Mouse (Mus musculus) mouse trophoblast stem cell (cell line): ENCODE results near the gene Maml3.

Experiments used
- in situ Hi-C, 2 experiments: fragments of 300-500 bp; cut with MseI, MboI; formaldehyde crosslinking; loops; 2 replicates in 1 of 2; 3 replicates in 1 of 2; pipeline ENCODE4 v1.15.1; 2025

Maml3 gene

DNA sequence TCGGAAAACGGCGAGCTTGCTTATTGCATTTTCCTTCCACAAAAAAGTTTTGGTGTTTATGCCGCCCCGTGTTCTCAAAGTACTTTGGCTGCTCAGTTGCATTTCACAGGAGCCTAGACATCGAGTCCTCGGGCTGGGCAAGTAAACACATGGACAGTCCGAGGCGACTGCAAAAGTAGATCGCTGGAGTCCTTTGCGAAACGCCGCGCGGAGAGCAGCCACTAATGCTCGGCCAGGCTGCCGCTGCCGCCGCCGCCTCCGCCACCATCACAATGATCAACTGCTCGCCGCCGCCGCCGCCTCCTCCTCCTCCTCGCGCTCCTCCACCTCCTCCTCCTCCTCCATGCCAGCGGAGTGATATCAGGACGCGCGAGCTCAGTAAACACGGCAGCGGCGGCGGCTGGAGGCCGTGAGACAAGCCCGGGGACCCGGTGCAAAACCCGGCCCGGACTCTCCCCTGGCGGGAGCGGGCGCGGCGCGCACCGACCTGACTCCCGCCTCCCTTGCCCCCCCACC, at the start of gene Maml3:
Gene Maml3 (minus strand): TSS at position 441 of the 516 bp plus-strand sequence.
- in situ Hi-C loops, result no loop called here

DNA sequence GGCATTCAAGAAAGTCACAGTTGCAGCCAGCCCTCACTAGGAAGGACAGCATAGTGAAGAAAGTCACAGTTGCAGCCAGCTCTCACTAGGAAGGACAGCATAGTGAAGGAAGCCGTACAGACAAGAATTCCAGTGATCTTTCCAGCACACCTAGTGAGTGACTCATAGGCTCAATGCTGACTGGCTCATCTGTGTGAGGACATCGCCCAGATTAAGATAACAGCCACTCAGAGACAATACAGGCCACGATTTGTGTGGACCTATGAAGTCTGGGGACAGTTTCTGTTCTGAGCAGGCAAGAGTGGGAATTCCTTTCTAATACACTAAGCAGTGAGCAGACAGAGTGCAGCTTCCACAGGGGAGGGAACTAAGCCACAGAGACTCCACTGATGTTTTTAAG, 46.3 kb upstream of the Maml3 start:
- in situ Hi-C loops, result no loop called here

DNA sequence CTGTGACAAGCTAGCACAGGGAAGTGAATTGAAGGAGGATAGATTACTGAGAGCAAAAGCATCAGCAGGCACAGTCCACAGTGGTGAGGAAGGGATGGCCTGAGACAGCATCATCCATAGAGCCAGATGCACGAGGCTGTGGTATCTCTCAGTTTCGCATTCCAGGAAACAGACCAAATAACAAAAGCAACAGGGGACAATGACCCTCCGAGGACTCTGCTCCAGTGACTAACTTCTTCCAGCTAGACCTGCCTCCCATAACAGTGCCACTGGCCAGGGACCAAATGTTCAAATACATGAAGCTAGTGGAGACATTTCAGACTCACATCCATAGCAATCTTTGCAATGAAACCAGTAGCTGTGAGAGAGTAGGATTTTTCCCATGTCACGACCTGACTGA, 43.4 kb upstream of the Maml3 start:
- in situ Hi-C loops, result no loop called here

DNA sequence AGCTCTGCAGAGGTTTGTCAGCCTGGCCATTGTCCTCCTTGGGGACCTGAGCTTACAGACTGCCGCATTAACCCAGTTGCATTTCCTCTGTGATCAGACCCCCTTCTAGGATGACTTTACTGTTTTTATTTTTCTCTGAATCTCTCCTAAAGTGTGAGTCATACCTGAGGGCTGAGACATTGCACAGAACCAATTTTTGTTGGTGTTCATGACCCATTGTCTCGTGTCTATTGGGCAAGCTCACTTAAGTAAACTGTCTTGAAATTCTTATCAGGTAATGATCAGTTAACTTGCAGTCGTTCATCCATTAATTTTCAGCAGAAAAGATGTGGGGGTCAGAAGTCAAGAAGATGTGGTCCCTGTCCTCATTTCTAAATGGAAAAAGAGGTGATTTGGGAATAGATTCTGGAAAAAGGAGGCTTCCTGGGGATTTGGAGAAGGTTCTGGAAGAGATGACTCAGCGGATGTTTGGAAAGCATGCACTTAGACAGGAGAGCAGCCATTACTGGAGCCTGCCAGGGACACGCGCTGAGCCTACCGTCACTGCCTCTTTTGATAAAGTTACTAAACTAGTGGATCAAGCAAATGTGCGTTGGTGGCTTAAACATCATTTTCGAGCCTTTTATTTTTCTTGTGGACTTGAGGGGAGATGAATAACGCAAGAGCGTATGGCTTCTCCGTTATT, 40.0 kb upstream of the Maml3 start:
- in situ Hi-C loops, result no loop called here

DNA sequence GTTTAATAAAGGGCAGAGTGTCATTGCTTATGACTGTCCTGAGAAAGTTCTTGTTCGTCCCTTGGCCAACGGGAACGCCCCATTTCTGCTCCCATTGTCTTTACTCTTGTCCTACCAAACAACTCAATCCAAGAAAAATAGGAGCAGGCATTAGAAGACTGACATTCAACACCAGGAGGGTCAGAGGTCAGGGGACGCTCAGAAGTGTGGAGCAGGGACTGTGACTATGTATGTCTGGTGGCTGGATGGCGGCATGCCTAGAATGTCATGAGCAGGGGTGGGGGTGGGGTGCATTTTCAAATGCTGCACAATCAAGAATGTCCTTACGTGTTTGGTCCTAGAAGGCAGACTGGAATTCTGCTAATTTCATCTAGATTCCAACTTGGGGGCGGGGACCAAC, 38.1 kb upstream of the Maml3 start:
- in situ Hi-C loops, result no loop called here

DNA sequence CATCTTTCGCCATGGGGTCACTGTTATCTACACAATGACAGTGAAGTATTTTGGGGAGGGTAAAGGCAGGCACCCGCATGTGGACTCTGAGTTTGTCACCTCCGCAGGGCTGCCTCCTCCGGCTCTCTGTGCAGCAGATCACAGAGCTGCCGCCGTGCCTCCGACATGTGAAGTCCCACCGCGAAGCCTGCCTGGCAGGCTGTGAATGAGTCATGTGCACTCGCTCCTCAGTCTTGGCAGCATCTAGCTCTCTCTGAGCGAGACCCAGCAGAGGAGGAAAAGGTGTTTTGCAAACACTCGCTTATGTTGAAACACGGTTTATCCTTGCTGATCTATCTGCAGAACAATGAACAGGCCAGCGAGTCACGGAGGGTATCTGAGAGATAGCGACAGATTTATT, 35.3 kb upstream of the Maml3 start:
- in situ Hi-C loops, result no loop called here

DNA sequence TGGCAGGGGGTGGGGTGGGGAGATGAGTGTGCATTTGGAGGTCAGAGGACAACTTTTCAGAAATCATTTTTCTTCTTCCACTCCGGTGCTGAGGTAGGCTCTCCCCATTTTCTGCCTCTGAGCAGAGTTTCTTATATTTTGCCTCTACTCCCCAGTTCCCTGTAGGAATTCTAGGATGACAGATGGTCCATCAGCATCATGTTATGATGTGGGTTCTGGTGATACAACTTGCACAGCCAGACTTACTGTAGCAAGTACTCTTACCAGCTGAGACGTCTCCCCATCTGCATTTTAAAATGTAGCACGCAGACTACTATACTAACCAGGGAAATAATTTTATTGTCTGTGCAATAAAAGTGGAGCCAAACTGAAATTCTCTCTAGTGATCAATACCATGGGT, 20.5 kb upstream of the Maml3 start:
- in situ Hi-C loops, result no loop called here

DNA sequence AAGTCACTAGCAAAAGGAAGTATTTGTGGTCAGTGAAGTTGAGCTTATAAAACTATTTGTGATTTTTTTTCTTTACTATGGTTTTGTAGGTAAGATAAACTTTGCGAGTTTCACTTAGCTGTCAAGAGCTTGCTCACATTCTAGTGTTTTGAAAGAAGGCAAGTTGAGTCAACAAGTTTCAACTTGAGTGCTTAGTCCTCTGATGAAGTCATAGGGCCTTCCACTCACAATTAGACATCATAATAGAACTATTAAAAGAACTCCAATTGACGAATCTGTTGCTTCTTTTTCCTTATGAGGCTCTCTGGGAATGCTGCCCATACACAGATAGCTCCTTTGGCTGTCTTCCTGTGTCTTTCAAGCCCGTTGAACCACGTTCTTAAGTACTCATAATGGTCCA, 16.0 kb upstream of the Maml3 start:
- in situ Hi-C loops, result no loop called here

DNA sequence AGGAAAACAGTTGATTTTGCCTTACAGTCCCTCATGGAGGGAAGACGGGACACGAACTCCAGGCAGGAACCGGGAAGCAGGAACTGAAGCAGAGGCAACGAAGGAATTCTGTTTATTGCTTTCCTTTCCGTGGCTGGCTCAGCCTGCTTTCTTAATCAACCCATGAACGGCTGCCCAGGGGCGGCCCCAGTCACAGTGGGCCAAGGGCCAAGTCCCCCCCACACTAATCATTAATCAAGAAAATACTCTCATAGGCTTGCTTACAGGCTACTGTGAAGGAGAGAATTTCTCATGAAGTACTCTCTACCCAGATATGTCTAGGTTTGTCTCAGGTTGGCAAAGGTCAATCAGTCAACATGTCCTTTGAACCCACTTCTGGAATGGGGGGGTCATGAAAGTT, 14.3 kb upstream of the Maml3 start:
- in situ Hi-C loops, result no loop called here

DNA sequence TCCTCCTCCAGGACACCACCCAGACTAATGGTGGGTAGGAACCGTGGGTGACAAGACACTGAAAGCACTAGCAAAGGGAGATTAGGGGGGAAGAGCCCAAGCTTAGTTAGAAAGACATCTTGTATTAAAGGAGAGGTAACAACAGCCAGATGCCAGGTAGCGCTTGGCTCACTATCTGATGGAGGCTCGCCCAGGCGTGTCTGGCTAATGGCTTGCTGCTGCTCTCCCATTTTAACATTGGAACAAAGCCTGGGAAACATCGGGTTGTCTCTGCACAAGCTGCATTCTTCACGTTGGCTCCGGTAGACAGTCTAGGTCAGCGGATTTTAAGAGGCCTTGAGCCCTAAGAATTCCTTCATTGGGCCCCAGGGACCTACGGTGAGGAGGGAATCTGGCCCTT, 10.5 kb upstream of the Maml3 start:
- in situ Hi-C loops, result no loop called here

DNA sequence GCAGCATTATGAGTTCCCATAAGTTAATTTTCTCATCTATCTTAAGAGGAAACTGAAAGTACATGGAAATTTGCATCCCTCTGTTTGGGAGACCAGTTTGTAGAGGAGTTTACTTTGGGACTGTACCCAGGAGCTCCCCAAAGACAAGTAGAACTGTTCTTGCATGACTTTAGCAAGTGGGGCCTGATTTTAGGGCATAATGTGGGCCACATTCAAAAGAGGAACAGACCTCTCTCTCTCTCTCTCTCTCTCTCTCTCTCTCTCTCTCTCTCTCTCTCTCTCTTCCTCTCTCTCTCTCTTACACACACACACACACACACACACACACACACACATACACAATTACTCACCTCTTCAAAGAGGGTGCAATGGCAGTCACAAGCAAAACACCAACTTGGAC, 3.2 kb upstream of the Maml3 start:
- in situ Hi-C loops, result no loop called here

DNA sequence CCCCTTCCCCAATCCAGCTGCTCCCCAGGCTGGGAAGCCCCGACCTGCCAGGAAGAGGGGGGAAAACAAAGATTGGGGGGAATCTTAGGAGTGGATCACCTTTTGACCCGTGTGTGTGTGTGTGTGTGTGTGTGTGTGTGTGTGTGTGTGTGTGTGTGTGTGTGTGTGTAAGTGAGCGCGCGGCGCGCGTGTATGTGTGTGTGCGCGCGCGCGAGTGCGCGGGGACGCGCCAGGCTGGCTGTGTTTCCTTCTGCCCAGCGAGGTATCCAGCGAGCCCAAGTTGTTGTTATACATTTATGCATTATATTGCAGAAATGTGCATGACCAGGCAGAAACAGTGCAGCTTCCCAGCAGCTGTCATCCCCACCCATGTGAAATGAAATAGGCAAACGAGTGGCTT, 280 bp upstream of the Maml3 start:
- in situ Hi-C loops, result no loop called here

DNA sequence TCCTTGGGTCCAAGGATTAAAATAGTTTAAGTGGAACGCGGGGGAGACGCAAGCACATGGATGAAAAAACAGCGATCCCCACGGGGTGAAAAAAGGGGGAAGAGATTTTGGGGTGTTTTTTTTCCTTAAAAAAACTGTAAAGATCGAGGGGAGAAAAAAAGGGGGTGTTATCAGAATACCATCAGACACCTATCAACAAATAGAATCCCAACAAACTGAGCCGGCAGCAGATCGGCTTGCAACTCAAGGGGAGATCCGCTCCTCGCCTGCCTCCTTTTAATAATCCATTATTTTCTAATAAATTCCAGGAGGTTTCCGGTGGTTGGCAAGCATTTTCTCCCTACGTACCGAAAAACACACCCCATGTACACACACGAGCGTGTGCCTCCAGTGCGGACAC, 668 bp downstream of the Maml3 start:
- in situ Hi-C loops, result no loop called here

DNA sequence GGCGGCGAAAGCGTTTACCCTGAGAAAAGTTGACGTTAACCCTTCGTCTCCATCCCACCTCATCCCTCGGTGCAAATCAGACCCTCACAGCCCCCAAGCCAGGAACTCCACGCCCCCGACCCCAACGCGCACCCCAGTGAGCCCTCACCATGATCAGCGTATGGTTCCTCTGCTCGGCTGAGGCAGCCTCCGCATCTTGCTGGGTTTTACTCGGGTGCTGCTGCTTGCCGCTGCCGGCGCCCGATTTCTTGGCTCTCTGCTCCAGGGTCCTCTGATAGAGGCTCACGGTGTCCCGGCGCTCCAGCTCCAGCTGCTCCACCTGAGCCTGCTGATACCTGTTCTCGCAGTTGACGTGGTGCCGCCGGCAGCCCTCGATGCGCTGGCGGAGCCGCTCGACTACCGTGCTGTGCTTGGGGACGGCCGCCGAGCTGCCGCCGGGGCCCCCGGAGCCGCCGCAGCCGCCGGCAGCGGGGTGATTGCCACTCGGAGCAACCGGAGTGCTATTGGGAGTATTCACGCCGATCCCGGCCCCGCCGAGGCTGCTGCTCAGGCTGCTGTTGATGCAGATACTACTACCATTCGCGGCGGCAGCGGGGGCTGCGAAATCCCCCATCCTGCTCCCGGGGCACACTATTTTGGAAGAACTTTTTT, 1.2 kb downstream of the Maml3 start:
- in situ Hi-C loops, result no loop called here

DNA sequence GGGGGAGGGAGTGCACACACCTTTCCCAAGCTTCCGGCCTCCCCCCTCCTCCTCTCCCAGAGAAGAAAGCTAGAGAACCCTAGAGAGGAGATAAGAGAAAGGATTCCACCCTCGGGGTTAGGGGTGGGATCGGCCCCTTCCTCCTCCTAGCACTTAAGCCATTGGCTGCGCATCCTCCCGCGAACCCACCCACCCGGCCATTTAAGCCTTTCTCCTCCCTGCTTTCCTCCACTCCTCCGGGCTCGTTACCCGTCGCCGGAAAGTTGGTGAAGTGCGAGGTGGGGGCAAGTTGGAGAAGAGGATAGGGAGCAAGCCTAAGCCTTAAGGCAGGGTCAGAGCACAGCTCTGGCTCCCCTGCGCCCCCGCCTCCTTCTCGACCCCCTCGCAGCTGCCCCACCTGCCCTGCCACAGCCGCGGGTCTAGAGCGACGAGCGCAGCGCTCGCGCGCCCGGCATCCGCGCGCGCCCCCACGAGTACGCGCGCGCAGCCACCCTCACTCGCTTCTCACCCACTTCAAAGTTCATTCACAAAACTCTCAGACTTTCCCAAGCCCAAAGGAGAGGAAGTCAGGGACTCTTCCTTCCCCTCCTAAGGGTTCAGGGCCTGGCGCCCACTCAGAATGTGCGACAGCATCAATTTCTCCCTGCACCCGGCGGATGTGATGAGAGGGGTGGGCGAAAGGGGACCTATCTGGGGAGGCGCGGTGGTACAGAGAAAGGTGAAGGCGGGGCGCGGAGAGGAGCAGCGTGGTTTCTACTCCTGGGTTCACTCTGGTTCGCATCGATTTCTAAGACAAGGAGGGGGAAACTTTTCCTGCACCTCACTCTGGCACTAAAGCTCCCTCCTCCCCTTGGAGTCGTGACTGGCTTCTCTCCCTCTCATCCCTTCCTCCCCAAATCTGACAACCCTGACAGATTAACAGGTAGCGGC, 2.0 kb downstream of the Maml3 start:
- in situ Hi-C loops, result no loop called here

DNA sequence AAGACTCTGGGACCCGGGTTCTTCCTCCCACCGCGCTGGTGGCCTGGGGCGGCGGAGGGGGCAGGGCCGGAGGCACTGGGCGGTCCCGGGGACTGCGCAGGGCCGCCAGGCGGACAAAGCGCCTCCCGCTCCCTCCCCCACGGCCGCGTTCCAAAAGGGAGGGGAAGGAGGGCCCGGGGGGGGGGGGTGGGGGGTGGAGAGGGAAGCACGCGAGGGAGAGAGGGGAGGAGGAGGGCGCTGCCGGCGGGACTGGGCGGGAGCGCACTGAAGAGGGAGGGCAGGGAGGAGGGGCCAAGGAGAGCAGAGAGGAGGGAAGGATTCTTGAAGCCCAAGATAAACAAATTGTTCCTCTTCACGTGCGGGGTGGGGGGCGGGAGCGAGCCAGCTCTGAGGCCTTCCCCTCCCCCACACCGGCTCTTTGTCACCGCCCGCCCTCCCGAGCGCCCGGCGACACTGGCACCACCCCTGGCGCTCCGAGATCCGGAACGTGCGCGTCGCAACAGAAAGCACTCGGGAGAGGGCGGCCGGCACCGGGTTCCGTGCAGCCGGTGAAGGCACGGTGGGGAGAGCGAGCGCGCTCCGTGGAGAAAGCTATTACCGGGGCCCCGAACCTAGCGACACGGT, 2.8 kb downstream of the Maml3 start:
- in situ Hi-C loops, result no loop called here

DNA sequence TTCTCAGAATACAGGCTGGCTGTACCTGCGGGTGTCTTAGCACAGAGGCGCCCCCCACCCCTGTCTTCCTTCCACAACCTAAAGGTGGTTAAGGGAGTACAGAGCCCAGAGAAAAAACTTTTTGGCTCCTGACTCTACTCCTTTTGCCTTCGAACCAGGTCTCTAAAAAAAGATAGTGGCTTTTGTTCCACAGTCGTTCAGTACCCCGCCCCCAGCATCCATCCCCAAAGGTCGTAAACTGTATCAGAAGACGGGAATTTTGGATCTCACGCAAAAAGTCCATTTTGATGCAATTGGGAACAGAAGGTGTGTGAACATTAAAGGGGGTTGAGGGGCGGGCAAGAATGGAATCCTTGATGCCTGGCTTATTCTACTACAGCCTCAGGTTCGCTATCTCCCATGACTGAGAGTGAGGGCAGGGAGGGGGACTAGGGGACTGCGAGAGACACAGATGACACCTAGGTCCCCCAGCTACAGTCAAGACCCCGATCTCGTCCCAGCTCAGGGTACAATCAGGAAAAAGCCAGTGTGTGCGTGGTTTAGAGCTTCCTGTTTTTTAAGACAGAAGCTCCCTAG, 3.4 kb downstream of the Maml3 start:
- in situ Hi-C loops, result no loop called here

DNA sequence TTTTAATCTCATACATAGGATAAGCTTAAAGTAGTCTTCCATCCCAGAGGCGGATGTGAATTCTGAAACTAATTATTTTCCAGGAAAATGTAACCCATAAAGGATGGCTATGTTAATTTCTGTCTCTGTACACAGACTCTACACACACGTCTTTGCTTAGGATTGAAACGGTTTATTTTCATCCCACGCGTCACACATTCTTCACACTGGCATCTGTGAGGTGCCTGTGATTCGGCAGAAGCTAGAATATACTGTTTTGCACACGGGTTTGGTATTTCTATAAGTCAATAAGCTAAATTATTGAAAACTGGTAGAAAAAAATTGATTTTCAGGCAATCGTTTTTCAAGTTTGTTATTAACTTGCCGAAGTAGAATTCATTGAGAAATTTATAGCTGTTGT, 4.0 kb downstream of the Maml3 start:
- in situ Hi-C loops, result no loop called here

DNA sequence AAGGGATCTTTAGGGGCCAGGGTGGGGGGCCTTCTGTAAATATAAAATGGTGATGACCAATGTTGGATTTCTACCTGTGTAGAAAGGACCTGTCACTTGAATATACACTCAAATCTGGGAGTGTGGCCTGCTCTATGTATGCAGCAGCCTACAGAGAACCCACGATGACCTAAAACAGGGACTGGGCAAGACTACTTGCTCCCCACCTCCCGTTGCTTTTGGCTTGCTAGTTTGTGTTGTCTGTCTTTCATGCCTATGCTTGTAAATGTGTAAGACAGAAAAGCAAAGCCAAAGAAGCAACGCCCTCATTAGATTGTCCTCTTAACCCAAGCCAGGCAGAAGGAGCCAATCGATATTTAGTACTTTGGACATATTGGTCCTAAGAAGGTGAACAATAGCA, 4.6 kb downstream of the Maml3 start:
- in situ Hi-C loops, result no loop called here

DNA sequence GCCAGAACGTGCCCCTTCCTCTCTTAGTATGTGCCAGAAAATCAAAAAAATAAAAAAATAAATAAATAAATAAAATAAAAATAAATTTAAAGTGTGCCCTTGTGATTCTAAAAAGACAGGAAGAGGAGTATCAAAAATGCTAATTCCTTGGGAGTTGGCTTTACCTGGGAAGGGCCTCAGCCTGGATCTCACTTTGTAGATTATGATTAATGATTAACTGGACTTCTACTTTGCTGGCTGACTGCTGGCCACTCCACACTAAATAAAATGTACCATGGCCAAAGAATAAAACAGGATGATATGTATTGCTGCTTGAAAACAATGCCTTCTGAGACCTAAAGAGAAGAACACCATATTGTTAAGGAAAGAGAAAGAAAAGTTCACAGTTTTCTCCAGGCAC, 5.6 kb downstream of the Maml3 start:
- in situ Hi-C loops, result no loop called here

DNA sequence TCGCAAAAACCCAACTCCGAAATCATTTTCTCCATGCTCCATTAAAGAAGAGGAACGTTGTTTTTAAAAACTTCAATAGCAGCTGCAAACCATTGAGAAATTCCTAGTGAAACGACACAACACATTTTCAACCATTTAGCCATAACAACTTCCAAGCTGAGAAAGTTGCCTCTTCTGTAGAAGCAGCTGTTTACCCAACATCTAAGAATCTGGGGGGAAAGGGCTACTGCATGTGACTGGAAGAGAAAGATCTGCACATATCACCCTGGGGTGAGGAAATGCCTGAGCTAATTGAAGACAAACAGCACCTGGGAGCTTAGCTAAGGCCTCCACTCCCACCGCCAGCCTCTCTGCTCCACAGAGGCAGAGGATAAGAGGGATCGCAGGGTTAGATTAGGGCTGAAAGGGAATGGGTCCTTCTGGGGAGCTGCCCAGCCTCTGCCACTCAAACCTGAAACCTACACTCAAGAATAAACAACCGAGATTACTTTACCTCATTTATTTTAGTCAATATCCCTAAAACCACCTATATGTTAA, 13.5 kb downstream of the Maml3 start:
- in situ Hi-C loops, result no loop called here
